Mouse (Mus musculus): ENCODE data around the gene Rtp4. TPM values are rescaled to one million over a fixed set of nuclear protein-coding genes. Genes with fewer than 3 reads are reported as not detected.

Gene Rtp4
- total RNA-seq, 2 experiments from 2014 or later: 1.5 TPM

- DNase-seq (ENCODE audit: low spot score in 2 of 2): peak; percentile 10 to 23
- intact Hi-C loops (cut with DNase I): loop anchor here (1.0 to 5.0 kb wide), 3 partner anchors 171 to 402 kb away; no protein-coding TSS in a partner anchor
These were observed 31.0 kb downstream of the Rtp4 start for GRCm38 (mm10) chr16:23550981-23551582.

- DNase-seq (ENCODE audit: low spot score in 2 of 2): no peak
- intact Hi-C loops (cut with DNase I): loop anchor here (5.0 kb wide), 1 partner anchor 168 kb away; no protein-coding TSS in a partner anchor
These were observed 34.6 kb downstream of the Rtp4 start for GRCm38 (mm10) chr16:23554673-23555072.

GRCm38 (mm10) chr16:23557195-23557594, 37.1 kb downstream of the Rtp4 start:
- intact Hi-C loops (cut with DNase I): no loop called here
- no peak for DNase-seq (ENCODE audit: low spot score in 2 of 2)

GRCm38 (mm10) chr16:23557669-23558068, 37.6 kb downstream of the Rtp4 start:
- DNase-seq (ENCODE audit: low spot score in 2 of 2): no peak
- intact Hi-C loops (cut with DNase I): no loop called here

- intact Hi-C loops (cut with DNase I): no loop called here
- no peak for DNase-seq (ENCODE audit: low spot score in 2 of 2)
These were observed 48.4 kb downstream of the Rtp4 start for GRCm38 (mm10) chr16:23568369-23568958.

GRCm38 (mm10) chr16:23574561-23574960, 54.5 kb downstream of the Rtp4 start:
- DNase-seq (ENCODE audit: low spot score in 2 of 2): no peak
- intact Hi-C loops (cut with DNase I): no loop called here

GRCm38 (mm10) chr16:23591119-23592105, 71.3 kb downstream of the Rtp4 start:
- intact Hi-C loops (cut with DNase I): no loop called here
- no peak for DNase-seq (ENCODE audit: low spot score in 2 of 2)

- intact Hi-C loops (cut with DNase I): no loop called here
- no peak for DNase-seq (ENCODE audit: low spot score in 2 of 2)
These were observed 72.4 kb downstream of the Rtp4 start for GRCm38 (mm10) chr16:23592501-23592900.

GRCm38 (mm10) chr16:23596696-23597095, 76.6 kb downstream of the Rtp4 start:
- intact Hi-C loops (cut with DNase I): no loop called here
- no peak for DNase-seq (ENCODE audit: low spot score in 2 of 2)

GRCm38 (mm10) chr16:23597968-23598367, 77.9 kb downstream of the Rtp4 start:
- DNase-seq (ENCODE audit: low spot score in 2 of 2): no peak

GRCm38 (mm10) chr16:23606220-23606619, 86.1 kb downstream of the Rtp4 start:
- intact Hi-C loops (cut with DNase I): no loop called here
- DNase-seq (ENCODE audit: low spot score in 2 of 2): no peak

More at GRCm38 (mm10) chr16:23597968-23598367, 77.9 kb downstream of the Rtp4 start:
- intact Hi-C loops (cut with DNase I): no loop called here

- DNase-seq (ENCODE audit: low spot score in 2 of 2): no peak
- intact Hi-C loops (cut with DNase I): no loop called here
These were observed 86.6 kb downstream of the Rtp4 start for GRCm38 (mm10) chr16:23606651-23607050.

GRCm38 (mm10) chr16:23607911-23608410, 87.9 kb downstream of the Rtp4 start:
- intact Hi-C loops (cut with DNase I): no loop called here
- DNase-seq (ENCODE audit: low spot score in 2 of 2): no peak

- peak; percentile 10 to 41 for DNase-seq (ENCODE audit: low spot score in 2 of 2)
- intact Hi-C loops (cut with DNase I): no loop called here
These were observed 89.7 kb downstream of the Rtp4 start for GRCm38 (mm10) chr16:23609748-23610185.

GRCm38 (mm10) chr16:23624205-23624604, 104.1 kb downstream of the Rtp4 start:
- DNase-seq (ENCODE audit: low spot score in 2 of 2): no peak
- intact Hi-C loops (cut with DNase I): no loop called here

GRCm38 (mm10) chr16:23631531-23631930, 111.4 kb downstream of the Rtp4 start:
- no peak for DNase-seq (ENCODE audit: low spot score in 2 of 2)
- intact Hi-C loops (cut with DNase I): no loop called here

- intact Hi-C loops (cut with DNase I): no loop called here
- no peak for DNase-seq (ENCODE audit: low spot score in 2 of 2)
These were observed 112.6 kb downstream of the Rtp4 start for GRCm38 (mm10) chr16:23632681-23633080.

GRCm38 (mm10) chr16:23653028-23653427, 132.9 kb downstream of the Rtp4 start:
- DNase-seq (ENCODE audit: low spot score in 2 of 2): peak in 1 of 2 experiments; percentile 31
- intact Hi-C loops (cut with DNase I): no loop called here

GRCm38 (mm10) chr16:23653479-23653878, 133.4 kb downstream of the Rtp4 start:
- intact Hi-C loops (cut with DNase I): no loop called here
- peak in 1 of 2 experiments; percentile 4 for DNase-seq (ENCODE audit: low spot score in 2 of 2)

Data from left cerebral cortex, postnatal 25 days (tissue).